Mouse (Mus musculus) spleen, postnatal 10 days (tissue): ENCODE results near the gene Olfr1098.

Experiments
- DNase-seq, 2 experiments: peaks; one replicate each; pipeline ENCODE4 v3.0.0; 2021 to 2022; ENCODE audit warnings: low spot score in 2 of 2

Olfr1098 gene

DNA sequence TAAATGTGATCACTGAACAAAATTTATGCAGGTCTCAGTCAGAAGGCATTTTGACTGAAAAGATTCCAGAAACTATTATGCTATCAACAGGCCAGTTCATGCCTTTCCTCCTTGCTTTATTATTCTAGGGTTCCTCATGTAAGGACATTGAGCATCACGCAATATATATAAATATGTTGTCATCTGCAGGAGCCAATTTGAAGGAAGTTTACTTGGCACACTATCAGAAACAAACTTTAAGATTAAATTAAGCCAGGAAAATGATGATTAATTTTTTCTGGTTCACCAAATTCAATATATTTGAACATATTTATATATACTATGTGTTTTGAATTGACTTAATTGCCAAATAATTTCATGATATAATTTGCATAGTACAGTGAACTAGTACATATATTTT, at the start of gene Olfr1098:
Gene Olfr1098 (minus strand): TSS at position 101 of the 400 bp plus-strand sequence.
- DNase-seq: no peak

DNA sequence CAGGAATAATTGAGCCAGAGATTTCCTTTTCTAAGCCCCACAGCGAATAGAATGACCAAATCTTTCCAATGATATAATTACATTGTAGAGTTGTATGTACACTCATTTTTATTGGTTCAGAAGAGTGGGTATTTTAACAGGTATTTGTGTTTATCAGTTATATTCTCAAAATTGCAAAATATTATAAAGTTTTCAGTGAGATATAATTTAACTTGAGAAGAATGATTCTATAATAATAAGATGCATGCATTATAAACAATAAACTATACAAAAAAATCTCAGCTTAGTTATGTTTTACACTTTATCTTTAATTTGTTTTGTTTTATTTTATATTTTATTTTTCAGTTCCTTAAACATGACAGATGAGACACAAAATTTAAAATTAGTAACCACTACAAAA, 36.2 kb upstream of the Olfr1098 start, which contains the start of gene Olfr1099:
Gene Olfr1099 (minus strand): TSS at position 101 of the 400 bp plus-strand sequence.
- DNase-seq: no peak

DNA sequence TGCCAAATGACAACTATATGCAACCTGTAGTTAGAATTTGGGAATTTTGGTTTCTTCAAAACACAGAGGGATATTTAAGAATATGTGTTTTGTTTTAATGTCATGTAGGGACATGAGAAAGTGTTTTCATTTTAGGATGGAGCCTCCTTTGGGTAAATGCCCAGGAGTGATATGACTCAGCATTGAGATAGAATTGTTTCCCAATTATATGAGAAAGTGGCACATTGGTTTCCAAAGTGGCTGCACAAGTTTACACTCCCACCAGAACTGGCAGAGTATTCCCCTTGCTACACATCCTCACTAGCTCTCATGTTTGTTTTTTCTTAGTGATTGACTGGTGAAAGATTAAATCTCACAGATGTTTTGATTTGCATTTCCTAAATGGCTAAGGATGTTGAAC, 2.2 kb upstream of the Olfr1098 start:
- DNase-seq: no peak

DNA sequence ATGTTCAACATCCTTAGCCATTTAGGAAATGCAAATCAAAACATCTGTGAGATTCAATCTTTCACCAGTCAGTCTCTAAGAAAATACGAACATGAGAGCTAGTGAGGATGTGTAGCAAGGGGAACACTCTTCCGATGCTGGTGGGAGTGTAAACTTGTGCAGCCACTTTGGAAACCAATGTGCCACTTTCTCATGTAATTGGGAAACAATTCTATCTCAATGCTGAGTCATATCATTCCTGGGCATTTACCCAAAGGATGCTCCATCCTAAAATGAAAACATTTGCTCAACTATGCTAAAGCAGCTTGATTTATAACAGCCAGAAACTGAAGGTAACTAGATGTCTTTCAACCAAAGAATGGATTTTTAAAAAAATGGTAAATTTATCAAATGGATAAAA, 18.7 kb downstream of the Olfr1098 start:
- DNase-seq: no peak

DNA sequence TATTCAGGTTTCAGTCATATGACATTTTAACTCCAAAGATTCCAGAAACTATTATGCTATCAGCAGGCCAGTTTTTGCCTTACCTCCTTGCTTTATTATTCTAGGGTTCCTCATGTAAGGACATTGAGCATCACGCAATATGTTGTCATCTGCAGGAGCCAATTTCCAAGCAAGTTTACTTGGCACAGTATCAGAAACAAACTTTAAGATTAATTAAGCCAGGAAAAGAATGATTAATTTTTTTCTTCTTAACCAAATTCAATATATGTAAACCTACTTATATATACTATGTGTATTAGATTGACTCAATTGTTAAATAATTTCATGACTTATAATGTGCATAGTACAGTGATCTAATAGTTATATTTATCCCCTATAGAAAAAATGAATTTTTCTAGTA, 32.2 kb downstream of the Olfr1098 start, which contains the start of gene Olfr1097:
Gene Olfr1097 (minus strand): TSS at position 101 of the 400 bp plus-strand sequence.
- no peak for DNase-seq

DNA sequence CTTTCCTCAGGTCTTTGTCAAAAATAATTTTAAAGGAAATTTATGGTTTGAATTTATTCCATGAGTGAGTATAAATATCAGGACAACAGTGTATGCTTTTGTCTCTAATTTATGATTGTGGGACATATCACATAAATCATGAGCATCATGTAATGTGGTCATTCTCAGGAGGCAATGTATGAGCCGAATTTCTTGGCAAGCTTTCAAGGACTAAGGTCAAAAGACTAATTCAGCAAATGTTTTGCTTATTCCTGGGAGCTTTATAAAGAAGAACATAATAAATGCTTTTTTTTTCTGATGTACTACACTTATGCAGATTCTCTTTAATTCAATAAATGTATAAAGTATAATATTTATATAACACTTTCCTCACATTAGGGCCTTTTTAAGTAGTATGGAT, 49.6 kb downstream of the Olfr1098 start, which contains the start of gene Gm13723:
Gene Gm13723 (minus strand): TSS at position 101 of the 400 bp plus-strand sequence.
- no peak for DNase-seq
